Mouse (Mus musculus): ENCODE measurements around the gene Arhgef26.

DNA sequence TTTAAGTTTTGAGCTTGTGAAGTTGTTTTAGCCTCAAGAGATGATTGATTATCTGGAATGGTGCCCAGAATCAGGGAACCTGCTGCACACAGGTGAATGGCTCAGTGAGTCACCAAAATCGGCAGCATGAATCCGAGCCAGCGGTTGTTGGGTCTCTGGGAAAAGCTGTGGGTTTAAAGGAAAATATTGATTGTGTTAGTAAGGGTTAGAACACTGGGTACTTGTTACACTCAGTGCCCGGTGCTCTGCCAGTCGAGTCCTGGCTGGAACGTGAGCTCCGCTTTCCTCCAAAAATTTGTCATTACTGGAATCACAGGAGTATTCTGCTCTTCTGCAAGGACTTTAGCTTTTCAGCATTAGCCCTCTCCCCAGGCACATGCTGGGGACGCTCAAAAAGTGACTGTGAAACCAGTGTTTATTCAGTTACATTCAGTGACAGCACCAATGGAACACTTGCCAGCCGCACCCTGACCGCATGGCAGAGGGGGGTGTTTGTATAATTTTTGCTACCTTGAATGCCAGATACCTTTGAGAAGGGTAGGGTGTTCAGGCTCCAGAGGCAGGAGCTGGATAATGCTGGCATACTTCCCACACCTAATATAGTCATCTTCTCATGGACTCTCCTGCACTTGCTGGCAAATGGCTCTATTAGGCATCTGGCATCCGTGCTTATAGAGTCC lies 11.2 kb downstream of the Arhgef26 start:
- TF ChIP-seq CTCF (IDR thresholded peaks at IDR 0.05; ENCODE audit: low read depth, low read length) (no peak), POLR2A (IDR thresholded peaks at IDR 0.05; ENCODE audit: borderline replicate concordance, low read depth, low read length) (no peak)

All from bone marrow macrophage, adult 2 months (primary cell).